Mouse (Mus musculus): Measurements from ENCODE around the gene Hsdl2. TPM values are rescaled to one million over a fixed set of nuclear protein-coding genes. Genes with fewer than 3 reads are reported as not detected.

The Hsdl2 gene
- not detected in 2 replicates for polyA plus RNA-seq (2012; ENCODE audit: insufficient read depth, insufficient read length, low replicate concordance, missing spikeins)

- under 1% methylated on average over 61 of the region's 61 CpGs for WGBS
- Histone ChIP-seq H3K4me3 (ENCODE audit: insufficient read depth, low read depth, low read length) (peak within 1 kb of the TSS; percentile 65), H3K4me1 (ENCODE audit: control insufficient read depth, insufficient read depth, low read length) (no peaks in the 10 kb centered on the region), H3K27ac (ENCODE audit: insufficient read depth, low read depth, low read length) (peak within 1 kb of the TSS; percentile 85)
- TF ChIP-seq CTCF (IDR thresholded peaks at IDR 0.05; ENCODE audit: insufficient read depth, low read depth, low read length), result no peak
- TF ChIP-seq POLR2A (IDR thresholded peaks at IDR 0.05; ENCODE audit: insufficient read depth, low read depth, low read length), result peak; percentile 75
Measured at GRCm38 (mm10) chr4:59581314-59582185, at the start of gene Hsdl2. Gene Hsdl2, plus strand, starts transcription at chr4:59581563.

- Histone ChIP-seq H3K4me3 (ENCODE audit: insufficient read depth, low read depth, low read length) (no peak overlapping the region), H3K27ac (ENCODE audit: insufficient read depth, low read depth, low read length) (no peak overlapping the region), H3K4me1 (ENCODE audit: control insufficient read depth, insufficient read depth, low read length) (no peaks in the 10 kb centered on the region)
- TF ChIP-seq POLR2A (IDR thresholded peaks at IDR 0.05; ENCODE audit: insufficient read depth, low read depth, low read length), result no peak
- WGBS, result 77% methylated on average over 2 of the region's 2 CpGs
Measured at GRCm38 (mm10) chr4:59533268-59533667, 48.1 kb upstream of the Hsdl2 start.

- Histone ChIP-seq H3K4me1 (ENCODE audit: control insufficient read depth, insufficient read depth, low read length) (no peaks in the 10 kb centered on the region), H3K27ac (ENCODE audit: insufficient read depth, low read depth, low read length) (no peak overlapping the region), H3K4me3 (ENCODE audit: insufficient read depth, low read depth, low read length) (no peak overlapping the region)
- TF ChIP-seq POLR2A (IDR thresholded peaks at IDR 0.05; ENCODE audit: insufficient read depth, low read depth, low read length), result no peak
- TF ChIP-seq CTCF (IDR thresholded peaks at IDR 0.05; ENCODE audit: insufficient read depth, low read depth, low read length), result no peak
Measured at GRCm38 (mm10) chr4:59535624-59536023, 45.7 kb upstream of the Hsdl2 start.

- 97% methylated on average over 1 of the region's 1 CpGs for WGBS
- no peaks in the 10 kb centered on the region for H3K4me1 ChIP-seq (ENCODE audit: control insufficient read depth, insufficient read depth, low read length)
- TF ChIP-seq POLR2A (IDR thresholded peaks at IDR 0.05; ENCODE audit: insufficient read depth, low read depth, low read length) (no peak), CTCF (IDR thresholded peaks at IDR 0.05; ENCODE audit: insufficient read depth, low read depth, low read length) (no peak)
Measured at GRCm38 (mm10) chr4:59536281-59536680, 45.1 kb upstream of the Hsdl2 start.

GRCm38 (mm10) chr4:59543006-59543405 is 38.4 kb upstream of the Hsdl2 start:
- TF ChIP-seq CTCF (IDR thresholded peaks at IDR 0.05; ENCODE audit: insufficient read depth, low read depth, low read length), result no peak
- no peak for TF ChIP-seq POLR2A (IDR thresholded peaks at IDR 0.05; ENCODE audit: insufficient read depth, low read depth, low read length)

More at GRCm38 (mm10) chr4:59536281-59536680, 45.1 kb upstream of the Hsdl2 start:
- Histone ChIP-seq H3K4me3 (ENCODE audit: insufficient read depth, low read depth, low read length) (no peak overlapping the region), H3K27ac (ENCODE audit: insufficient read depth, low read depth, low read length) (no peak overlapping the region)

GRCm38 (mm10) chr4:59544654-59545053 is 36.7 kb upstream of the Hsdl2 start:
- no peak overlapping the region for H3K27ac ChIP-seq (ENCODE audit: insufficient read depth, low read depth, low read length)
- TF ChIP-seq POLR2A (IDR thresholded peaks at IDR 0.05; ENCODE audit: insufficient read depth, low read depth, low read length), result no peak
- TF ChIP-seq CTCF (IDR thresholded peaks at IDR 0.05; ENCODE audit: insufficient read depth, low read depth, low read length), result no peak

More at GRCm38 (mm10) chr4:59543006-59543405, 38.4 kb upstream of the Hsdl2 start:
- Histone ChIP-seq H3K4me3 (ENCODE audit: insufficient read depth, low read depth, low read length) (no peak overlapping the region), H3K4me1 (ENCODE audit: control insufficient read depth, insufficient read depth, low read length) (no peaks in the 10 kb centered on the region), H3K27ac (ENCODE audit: insufficient read depth, low read depth, low read length) (no peak overlapping the region)

GRCm38 (mm10) chr4:59546285-59547071 is 34.9 kb upstream of the Hsdl2 start:
- Histone ChIP-seq H3K4me3 (ENCODE audit: insufficient read depth, low read depth, low read length) (no peak overlapping the region), H3K27ac (ENCODE audit: insufficient read depth, low read depth, low read length) (no peak overlapping the region), H3K4me1 (ENCODE audit: control insufficient read depth, insufficient read depth, low read length) (no peaks in the 10 kb centered on the region)
- 59% methylated on average over 7 of the region's 7 CpGs for WGBS
- no peak for TF ChIP-seq POLR2A (IDR thresholded peaks at IDR 0.05; ENCODE audit: insufficient read depth, low read depth, low read length)
- no peak for TF ChIP-seq CTCF (IDR thresholded peaks at IDR 0.05; ENCODE audit: insufficient read depth, low read depth, low read length)

More at GRCm38 (mm10) chr4:59544654-59545053, 36.7 kb upstream of the Hsdl2 start:
- no peaks in the 10 kb centered on the region for H3K4me1 ChIP-seq (ENCODE audit: control insufficient read depth, insufficient read depth, low read length)
- 77% methylated on average over 2 of the region's 2 CpGs for WGBS
- no peak overlapping the region for H3K4me3 ChIP-seq (ENCODE audit: insufficient read depth, low read depth, low read length)

- Histone ChIP-seq H3K27ac (ENCODE audit: insufficient read depth, low read depth, low read length) (no peak overlapping the region), H3K4me3 (ENCODE audit: insufficient read depth, low read depth, low read length) (peak overlapping the region; percentile 24), H3K4me1 (ENCODE audit: control insufficient read depth, insufficient read depth, low read length) (no peaks in the 10 kb centered on the region)
- TF ChIP-seq POLR2A (IDR thresholded peaks at IDR 0.05; ENCODE audit: insufficient read depth, low read depth, low read length) (no peak), CTCF (IDR thresholded peaks at IDR 0.05; ENCODE audit: insufficient read depth, low read depth, low read length) (no peak)
- 28% methylated on average over 11 of the region's 11 CpGs for WGBS
Measured at GRCm38 (mm10) chr4:59547136-59547889, 34.0 kb upstream of the Hsdl2 start.

All from olfactory bulb, adult 2 months (tissue).